Mouse (Mus musculus) frontal cortex, postnatal 36 days (tissue): Measurements from ENCODE around the gene Gstt1.
"Not testable (repeated sequence)": the region's sequence is repeated elsewhere in the genome, so short reads cannot be mapped to it uniquely, and the experiment has no call there.

Experiments used
- DNase-seq, 2 experiments: peaks; one replicate each; pipeline ENCODE4 v3.0.0; 2022; ENCODE audit warnings: low spot score in 2 of 2

The Gstt1 gene

DNA sequence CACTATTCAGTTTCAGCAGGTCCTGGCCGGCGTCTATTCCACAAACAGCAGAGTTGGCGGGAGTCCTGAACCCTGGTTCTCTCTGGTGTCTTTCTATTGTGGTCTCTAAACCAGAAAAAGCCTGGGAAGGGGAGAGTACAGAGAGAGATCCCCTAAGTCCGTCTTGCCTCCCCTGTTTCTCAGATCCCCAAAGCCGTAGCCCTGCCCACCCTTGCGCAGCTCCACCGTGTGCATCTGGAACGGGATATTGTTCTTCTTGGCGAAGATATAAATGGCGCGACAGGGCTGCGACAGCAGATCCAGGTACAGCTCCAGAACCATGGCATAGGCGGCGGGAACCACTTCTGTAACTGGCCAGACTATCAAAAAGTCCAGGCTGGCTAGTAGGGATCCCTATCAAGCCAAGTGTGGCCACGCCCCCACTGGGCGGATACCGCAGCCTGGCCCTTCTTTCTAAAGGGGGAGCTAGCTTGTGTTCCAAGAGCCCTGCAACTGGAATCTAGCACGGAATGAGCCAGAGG, at the start of gene Gstt1:
Gene Gstt1 (minus strand): TSS at position 409 of the 521 bp plus-strand sequence.
- peak; percentile 11 to 28 for DNase-seq

GRCm38 (mm10) chr10:75845306-75845930, 47.0 kb upstream of the Gstt1 start:
- no peak for DNase-seq

DNA sequence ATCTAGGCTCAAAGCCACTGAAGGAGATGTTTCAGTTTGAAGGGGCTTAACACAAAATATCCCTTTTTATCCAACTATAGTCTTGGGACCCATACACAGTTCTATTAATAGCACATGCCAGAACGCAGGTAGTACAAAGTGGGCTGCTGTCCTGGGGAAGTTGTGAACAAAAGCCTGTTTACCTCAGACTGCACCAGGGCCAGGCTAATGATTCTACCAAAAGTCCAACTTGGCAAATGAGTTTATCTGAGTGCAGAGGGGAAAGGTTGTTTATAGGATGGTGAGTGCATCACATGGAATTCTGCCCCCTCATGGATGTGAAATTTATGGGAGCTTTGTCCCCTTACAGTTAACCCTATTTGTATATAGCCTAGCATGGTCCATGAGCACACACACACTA, 46.4 kb upstream of the Gstt1 start:
- no peak for DNase-seq

DNA sequence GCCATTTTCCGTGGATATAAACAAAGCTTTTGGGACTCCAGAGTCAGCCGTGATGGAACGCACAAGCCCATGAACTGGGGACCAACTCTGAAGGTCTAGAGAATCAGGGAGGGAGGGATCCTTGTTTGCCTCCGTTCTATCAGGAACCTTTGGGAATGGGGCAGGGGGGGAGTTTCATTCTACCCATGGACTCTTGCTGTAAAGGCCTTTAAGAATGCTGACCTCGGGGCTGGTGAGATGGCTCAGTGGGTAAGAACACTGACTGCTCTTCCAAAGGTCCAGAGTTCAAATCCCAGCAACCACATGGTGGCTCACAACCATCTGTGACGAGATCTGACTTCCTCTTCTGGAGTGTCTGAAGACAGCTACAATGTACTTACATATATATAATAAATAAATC, 45.5 kb upstream of the Gstt1 start:
- not testable (repeated sequence) for DNase-seq

DNA sequence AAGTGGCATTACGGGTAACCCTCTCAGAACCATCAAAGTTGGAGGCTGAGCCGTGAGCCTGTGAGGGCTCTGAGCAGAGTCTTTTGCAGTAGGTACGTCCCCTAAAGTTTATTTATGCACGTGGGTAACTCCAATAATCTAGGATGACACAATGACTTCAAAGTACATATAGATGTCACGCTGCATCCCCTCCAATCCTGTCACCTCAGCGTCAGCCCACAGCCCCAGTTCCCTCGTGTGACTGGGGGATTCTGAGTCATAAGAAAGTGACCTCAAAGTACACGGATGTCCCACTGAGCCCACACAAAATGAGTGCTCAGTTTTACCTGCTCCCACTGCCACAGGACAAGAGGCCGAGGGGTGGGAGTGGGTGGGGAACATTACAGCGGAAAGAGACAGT, 40.7 kb upstream of the Gstt1 start:
- DNase-seq, result no peak

DNA sequence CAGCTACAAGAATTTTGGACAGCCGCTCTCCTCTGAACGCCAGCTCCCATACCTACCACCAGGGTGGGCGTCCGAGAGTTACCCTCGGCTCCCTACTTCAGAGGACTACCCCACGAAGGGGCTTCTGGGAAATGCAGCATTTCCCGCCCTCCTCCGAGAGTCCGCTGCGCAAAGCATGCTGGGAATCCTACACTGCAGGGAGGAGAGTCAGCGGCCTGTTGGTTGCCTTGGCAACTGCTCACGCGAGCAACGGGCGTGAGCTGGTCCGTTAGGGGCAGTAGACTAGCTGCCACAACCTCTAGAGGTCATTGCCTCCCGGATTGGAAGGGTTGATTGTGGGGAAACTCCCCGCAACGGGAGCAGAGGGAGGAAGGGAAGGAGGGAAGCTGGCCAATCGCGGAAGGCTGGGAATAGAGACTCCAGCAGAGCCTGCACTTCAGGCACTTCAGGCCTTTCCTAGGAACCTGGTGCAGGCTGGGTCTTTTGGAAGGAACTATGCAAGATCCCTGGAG, 38.9 kb upstream of the Gstt1 start, which contains the start of gene Gstt2:
Gene Gstt2 (minus strand): TSS at position 177 of the 512 bp plus-strand sequence.
- DNase-seq, result peak; percentile 91 to 95

- no peak for DNase-seq
Observed at GRCm38 (mm10) chr10:75835761-75836531, 37.6 kb upstream of the Gstt1 start.

DNA sequence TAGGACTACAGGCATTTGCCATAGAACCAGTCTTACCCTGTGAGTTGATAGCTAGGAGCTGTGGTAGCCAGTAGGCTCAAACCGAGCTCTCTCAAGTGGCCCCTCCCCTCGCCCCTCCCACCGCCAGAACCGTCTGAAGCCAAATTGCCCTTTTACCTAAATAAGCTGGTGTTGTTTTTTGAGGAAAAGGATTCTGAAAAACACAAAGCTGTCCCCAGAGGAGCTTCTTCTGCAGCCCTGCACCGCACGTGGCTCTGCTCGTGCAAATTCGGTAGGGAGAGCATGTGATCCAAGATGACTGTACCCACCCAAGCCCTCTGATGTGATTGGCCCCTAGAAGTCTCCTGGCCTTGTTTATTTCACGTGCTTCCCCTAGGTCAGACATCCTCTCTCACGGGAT, 36.9 kb upstream of the Gstt1 start:
- no peak for DNase-seq

- DNase-seq, result no peak
Observed at GRCm38 (mm10) chr10:75834721-75835120, 36.3 kb upstream of the Gstt1 start.

DNA sequence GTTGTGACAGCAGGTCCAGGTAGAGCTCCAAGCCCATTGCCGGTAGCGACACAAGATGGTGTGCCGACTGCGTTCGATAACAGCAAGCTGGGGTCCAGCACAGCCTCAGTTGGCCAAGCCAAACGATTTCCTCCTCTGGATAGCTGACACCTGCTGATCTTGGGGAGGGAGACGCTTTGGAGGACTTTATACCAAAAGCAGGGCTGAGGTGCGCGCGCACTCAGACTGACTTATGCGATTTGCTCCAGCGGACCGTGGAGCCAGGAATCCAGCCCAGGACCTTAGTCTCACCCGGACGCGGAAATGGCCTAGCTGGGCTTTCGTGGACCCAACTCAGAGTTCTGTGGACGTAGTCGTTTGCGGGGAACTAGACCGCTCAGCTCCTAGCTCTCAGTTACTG, 35.9 kb upstream of the Gstt1 start:
- DNase-seq, result no peak

DNA sequence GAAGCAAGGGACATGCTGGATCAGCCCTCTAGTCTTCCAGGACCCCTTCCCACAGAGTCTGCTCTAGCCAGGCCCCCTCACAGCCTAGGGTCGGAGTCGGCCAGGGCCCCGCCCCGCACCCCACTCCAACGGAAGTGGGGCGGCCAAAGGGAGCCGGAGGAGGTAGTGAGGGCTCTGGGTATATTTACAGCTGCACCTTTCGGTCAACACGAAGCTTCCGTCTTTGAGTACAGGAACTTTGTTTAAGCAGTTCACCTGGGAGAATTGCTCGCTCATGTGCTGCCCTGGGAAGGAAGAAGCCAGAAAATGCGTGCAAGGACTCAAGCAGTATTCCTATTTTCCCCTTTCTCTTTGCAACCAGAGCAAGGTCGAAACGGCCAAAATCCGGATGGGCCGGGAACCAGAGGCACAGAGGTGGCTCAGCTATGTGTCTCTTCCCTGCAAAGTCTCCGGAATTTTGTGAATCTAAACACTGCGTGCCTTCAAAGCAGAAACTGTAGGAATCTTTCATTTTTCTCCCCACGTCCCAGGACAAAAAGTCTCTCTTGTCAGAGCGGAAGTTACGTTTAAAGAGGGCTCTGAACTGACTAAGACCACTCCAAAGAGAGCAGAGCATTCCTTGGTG, 35.2 kb upstream of the Gstt1 start:
- no peak for DNase-seq

DNA sequence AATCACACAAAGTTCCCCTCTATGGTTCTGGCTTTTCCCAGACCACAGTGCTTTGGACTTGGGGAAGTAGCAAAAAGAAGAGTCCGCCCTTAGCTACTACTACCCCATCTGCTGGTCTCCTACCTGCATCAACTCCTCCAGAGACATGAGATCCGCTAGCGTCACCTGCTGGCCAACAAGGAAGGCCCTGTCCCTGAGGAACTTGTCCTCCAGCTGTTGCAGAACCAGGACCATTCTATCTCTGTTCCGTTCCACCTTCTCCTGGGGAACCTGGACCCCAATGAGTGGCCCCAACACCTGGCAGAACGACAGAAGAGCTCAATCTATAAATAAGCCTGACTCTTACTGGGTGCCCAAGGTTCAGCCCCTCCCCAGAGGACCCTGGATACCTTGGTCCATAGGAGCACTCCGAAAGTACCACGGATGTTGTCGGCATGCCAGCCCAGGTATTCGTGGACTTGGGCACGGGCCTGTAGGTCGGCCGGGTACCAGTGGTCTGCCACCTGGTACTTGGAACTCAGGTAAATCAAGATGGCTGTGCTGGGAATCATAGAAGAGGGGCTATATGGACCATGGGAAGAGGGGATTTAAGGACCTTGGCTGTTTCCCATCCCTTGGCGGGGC, 34.0 kb upstream of the Gstt1 start:
- DNase-seq, result peak in 1 of 2 experiments; percentile 60

- DNase-seq, result no peak
Observed at GRCm38 (mm10) chr10:75830275-75830670, 31.9 kb upstream of the Gstt1 start.

- DNase-seq, result no peak
Observed at GRCm38 (mm10) chr10:75829529-75830274, 31.3 kb upstream of the Gstt1 start.

DNA sequence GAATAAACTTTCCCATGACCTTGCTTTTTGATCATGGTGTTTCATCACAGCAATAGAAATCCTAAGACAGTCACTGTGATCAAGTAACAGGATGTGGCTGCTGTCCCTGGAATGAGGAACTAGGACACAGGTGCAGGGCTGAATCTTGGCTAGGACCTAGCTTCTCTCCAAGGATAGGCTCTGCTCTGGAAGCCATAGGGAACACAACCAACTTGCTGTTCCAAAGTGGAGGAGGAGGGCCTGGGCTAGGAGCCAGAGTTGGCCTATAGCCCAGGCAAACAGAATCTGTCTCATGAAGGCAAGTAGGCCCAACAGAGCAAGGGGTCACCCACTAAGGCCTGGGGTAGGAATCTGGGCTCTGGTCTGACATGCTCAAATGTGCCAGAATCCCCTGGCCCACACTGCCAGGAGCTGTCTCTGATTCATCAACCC, 30.1 kb upstream of the Gstt1 start:
- DNase-seq, result peak in 1 of 2 experiments; percentile 50

GRCm38 (mm10) chr10:75827668-75828360, 29.4 kb upstream of the Gstt1 start:
- DNase-seq, result no peak

GRCm38 (mm10) chr10:75824530-75824929, 26.1 kb upstream of the Gstt1 start:
- no peak for DNase-seq

DNA sequence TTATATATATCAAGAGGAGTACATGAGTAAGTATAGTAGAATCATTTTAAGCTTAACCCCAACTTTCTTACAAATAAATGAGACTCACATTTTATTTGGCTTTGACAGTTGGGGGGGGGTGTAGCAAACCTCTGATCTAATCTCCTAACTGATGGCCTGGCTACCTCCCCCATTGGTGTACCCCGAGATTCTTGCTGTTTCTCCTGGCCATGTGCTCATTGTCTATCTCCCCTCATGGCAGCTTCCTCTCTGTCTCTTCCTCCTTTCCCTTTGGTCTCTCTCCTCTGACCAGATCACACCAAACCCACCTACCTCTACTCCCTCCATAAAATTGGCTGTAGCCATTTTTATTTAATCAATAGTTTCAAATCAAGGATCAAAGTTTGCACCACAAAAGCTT, 25.4 kb upstream of the Gstt1 start:
- DNase-seq, result no peak

- DNase-seq, result no peak
Observed at GRCm38 (mm10) chr10:75822443-75822842, 24.1 kb upstream of the Gstt1 start, which contains the start of gene Gstt4. Gstt4 (minus strand) TSS chr10:75822543.

GRCm38 (mm10) chr10:75819882-75820281, 21.5 kb upstream of the Gstt1 start:
- DNase-seq, result no peak
